Mouse (Mus musculus) embryonic facial prominence, embryonic 11.5 days (tissue): ENCODE results near the gene Vamp2. TPM values are rescaled to one million over a fixed set of nuclear protein-coding genes. Genes with fewer than 3 reads are reported as not detected.

Experiments
- ATAC-seq: fragments of 200-750 bp; cut with Nextera tagmentation; replicated peaks from 2 replicates; pipeline ENCODE4 v1.8.0; 2017; ENCODE audit warnings: low read depth; ENCODE audit not compliant: insufficient number of reproducible peaks, low FRiP score, low TSS enrichment
- DNase-seq: peaks from one replicate; pipeline ENCODE4 v3.0.0-alpha.2; 2015; ENCODE audit warnings: low spot score
- H3K27ac ChIP-seq: fragments of 300-500 bp; sonication (generic); replicated peaks from 2 replicates; pipeline ENCODE4 v1.5.1; 2014; ENCODE audit warnings: mild to moderate bottlenecking, low read depth, low read length, control low read depth
- H3K27me3 ChIP-seq: fragments of 300-500 bp; sonication (generic); 2 replicates; pipeline ENCODE4 v1.6.1; 2014; ENCODE audit warnings: mild to moderate bottlenecking, low read length, moderate library complexity, mixed read lengths; ENCODE audit not compliant: control insufficient read depth, insufficient read depth
- H3K36me3 ChIP-seq: fragments of 300-500 bp; sonication (generic); replicated peaks from 2 replicates; pipeline ENCODE4 v1.6.1; 2014; ENCODE audit warnings: low read depth, mild to moderate bottlenecking, low read length, moderate library complexity, mixed read lengths; ENCODE audit not compliant: control insufficient read depth, insufficient read depth
- H3K4me1 ChIP-seq: fragments of 300-500 bp; sonication (generic); 2 replicates; pipeline ENCODE4 v1.6.1; 2014; ENCODE audit warnings: low read length, mixed read lengths; ENCODE audit not compliant: control insufficient read depth, insufficient read depth
- H3K4me2 ChIP-seq: fragments of 300-500 bp; sonication (generic); 2 replicates; pipeline ENCODE4 v1.6.1; 2014; ENCODE audit warnings: low read depth, mild to moderate bottlenecking, control low read depth, low read length, moderate library complexity
- H3K4me3 ChIP-seq: fragments of 300-500 bp; sonication (generic); 2 replicates; pipeline ENCODE4 v1.5.1; 2014; ENCODE audit warnings: low read depth, low read length, control low read depth
- H3K9ac ChIP-seq: fragments of 300-500 bp; sonication (generic); replicated peaks from 2 replicates; pipeline ENCODE4 v1.6.1; 2014; ENCODE audit warnings: mild to moderate bottlenecking, control low read depth, low read length
- H3K9me3 ChIP-seq: fragments of 300-500 bp; sonication (generic); replicated peaks from 2 replicates; pipeline ENCODE4 v1.6.1; 2016; ENCODE audit warnings: mild to moderate bottlenecking, low read length, inconsistent platforms, mixed read lengths; ENCODE audit not compliant: control insufficient read depth
- WGBS: fragments of 180-500 bp; shearing (Covaris S2); extraction: QIAGEN DNeasy Blood & Tissue Kit; methylation state at CpG from one replicate; pipeline ENCODE4 v1.1.7; 2014; 5-methylcytosine and 5-hydroxymethylcytosine counted together
- polyA plus RNA-seq: library from polyadenylated mRNA; unstranded; fragments of >200 nt; fragmentation: Nextera tagmentation; extraction: Ambion mirVana; gene quantifications from 2 replicates; pipeline ENCODE4 v1.2.1, GENCODE M21; 2014

Gene Vamp2
- polyA plus RNA-seq, 1 experiment from 2014 or later = 48.8 TPM

DNA sequence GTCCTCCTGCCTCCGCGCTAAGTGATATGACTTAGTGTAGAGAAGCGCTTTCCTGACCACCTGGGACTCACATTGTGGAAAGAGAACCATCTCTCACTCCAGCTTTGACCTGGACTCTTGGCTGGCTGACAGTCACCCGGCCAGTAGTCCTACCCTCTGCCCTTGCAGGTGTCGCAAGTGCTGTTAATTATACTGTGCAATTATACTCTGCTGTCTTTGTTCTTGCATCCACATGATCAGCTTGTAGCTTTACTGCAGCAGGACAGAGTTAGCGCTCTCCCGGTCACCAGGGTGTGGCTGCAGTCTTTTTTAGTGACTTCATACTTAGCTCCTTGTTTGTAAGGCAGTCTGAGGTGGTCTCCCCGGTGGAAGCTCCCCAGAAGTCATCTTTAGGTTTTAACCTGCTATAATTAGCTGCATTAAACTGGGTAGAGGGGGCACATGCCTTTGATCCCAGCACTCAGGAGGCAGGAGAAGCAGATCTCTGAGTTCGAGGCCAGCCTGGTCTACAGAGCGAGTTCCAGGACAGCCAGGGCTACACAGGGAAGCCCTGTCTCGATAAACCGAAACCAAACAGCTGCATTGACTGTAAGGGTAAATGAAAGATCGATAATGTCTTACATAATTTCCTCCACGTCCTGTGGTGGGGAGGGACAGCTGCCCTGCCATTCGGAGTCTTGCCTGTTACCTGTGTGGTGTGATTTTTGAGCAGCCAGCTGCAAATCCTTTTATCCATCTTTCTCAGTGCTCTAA lies 8.0 kb upstream of the Vamp2 start:
- H3K9ac ChIP-seq = no peak overlapping the region
- no peaks in the 10 kb centered on the region for H3K36me3 ChIP-seq
- H3K27me3 ChIP-seq = no peaks in the 10 kb centered on the region
- no peak overlapping the region for H3K4me2 ChIP-seq
- no peak overlapping the region for H3K4me3 ChIP-seq
- WGBS = 83% methylated on average over 15 of the region's 15 CpGs
- no peaks in the 10 kb centered on the region for H3K4me1 ChIP-seq
- H3K9me3 ChIP-seq = no peaks in the 10 kb centered on the region
- no peak overlapping the region for H3K27ac ChIP-seq
- ATAC-seq = no peak
- DNase-seq = no peak

DNA sequence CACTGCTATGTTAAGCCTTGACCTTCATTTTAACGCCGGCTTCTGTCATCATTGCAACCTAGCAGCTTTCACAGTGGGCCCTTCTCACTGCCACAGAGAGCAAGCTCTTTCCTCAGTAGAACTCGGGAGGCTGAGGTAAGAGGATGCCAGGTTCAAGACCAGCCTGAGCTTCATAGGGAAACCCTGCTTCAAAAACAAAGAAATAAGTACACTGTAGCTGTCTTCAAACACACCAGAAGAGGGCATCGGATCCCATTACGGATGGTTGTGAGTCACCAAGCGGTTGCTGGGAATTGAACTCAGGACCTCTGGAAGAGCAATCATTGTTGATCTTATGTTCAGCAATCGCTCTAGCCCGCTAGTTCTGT lies 7.5 kb upstream of the Vamp2 start:
- H3K27me3 ChIP-seq = no peaks in the 10 kb centered on the region
- H3K9ac ChIP-seq = no peak overlapping the region
- no peak overlapping the region for H3K4me2 ChIP-seq
- H3K36me3 ChIP-seq = no peaks in the 10 kb centered on the region
- DNase-seq (no peak), ATAC-seq (no peak)
- H3K9me3 ChIP-seq = no peaks in the 10 kb centered on the region
- no peak overlapping the region for H3K4me3 ChIP-seq
- 80% methylated on average over 8 of the region's 8 CpGs for WGBS
- no peaks in the 10 kb centered on the region for H3K4me1 ChIP-seq
- H3K27ac ChIP-seq = no peak overlapping the region

DNA sequence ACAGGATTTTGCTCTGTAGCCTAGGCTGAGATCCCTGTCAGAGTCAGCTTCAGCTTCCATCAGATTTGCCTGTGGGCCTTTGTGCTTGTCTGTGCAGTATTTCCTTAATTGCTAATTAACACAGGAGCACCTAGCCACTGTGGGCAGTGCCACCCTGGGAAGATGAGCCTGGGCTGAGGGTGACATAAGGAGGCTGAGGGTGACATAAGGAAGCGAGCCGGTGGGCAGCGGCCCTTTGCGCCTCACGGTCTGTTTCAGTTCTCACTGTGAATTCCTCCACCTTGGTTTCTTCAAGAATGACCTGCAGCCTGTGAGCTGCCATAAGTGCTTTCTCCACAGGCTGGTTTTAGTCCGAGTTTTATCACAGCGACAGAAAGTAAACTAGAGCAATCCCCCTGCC lies 6.7 kb upstream of the Vamp2 start:
- 88% methylated on average over 7 of the region's 7 CpGs for WGBS
- Histone ChIP-seq H3K27ac (no peak overlapping the region), H3K27me3 (no peaks in the 10 kb centered on the region), H3K4me1 (no peaks in the 10 kb centered on the region), H3K9me3 (no peaks in the 10 kb centered on the region), H3K36me3 (no peaks in the 10 kb centered on the region), H3K4me3 (no peak overlapping the region), H3K9ac (no peak overlapping the region), H3K4me2 (no peak overlapping the region)
- ATAC-seq = no peak
- DNase-seq = no peak

DNA sequence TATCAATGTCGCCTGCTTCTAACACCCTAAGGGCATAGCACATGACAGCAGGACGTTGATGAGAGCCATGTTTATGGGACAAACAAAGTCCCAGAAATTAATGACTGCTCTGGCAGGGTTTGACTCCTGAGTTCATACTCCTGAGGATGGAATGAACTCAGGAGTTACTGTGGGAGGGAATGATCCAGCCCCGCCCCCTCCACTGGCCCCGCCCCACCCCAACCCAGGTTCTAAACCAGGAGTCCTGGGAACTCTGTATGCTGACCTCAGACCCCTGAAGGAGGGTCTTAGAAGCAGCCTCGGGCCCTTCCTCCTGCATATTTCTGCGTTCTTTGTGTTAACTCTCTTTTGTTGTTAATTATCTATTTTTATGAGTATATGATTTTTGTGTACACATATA lies 2.7 kb upstream of the Vamp2 start:
- Histone ChIP-seq H3K4me3 (no peak overlapping the region), H3K9me3 (no peaks in the 10 kb centered on the region), H3K4me1 (no peaks in the 10 kb centered on the region), H3K9ac (no peak overlapping the region), H3K36me3 (no peaks in the 10 kb centered on the region), H3K4me2 (no peak overlapping the region), H3K27ac (no peak overlapping the region), H3K27me3 (no peaks in the 10 kb centered on the region)
- DNase-seq (no peak), ATAC-seq (no peak)
- WGBS = 69% methylated on average over 6 of the region's 6 CpGs

DNA sequence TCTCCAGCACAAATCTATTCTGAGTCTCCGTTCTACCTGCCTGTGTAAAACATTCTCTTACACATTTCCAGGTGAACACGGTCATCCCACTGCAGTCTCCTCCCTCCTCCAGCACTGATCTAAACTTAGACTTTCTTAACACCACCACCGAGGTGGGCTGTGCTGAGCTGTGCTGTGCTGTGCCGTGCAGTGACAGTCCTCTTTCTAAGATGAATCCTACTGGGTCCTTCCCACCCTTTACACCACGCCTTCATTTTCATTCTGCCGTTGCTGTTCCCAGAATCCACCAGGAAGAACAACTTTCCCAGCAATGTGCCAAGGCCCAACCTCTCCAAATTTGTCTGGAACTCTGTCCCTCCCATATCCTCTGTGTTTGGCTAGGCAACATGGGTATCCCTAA lies 1.9 kb upstream of the Vamp2 start:
- Histone ChIP-seq H3K4me2 (no peak overlapping the region), H3K4me1 (no peaks in the 10 kb centered on the region), H3K9ac (no peak overlapping the region; the same call in 1 of the 2 replicates), H3K27me3 (no peaks in the 10 kb centered on the region), H3K27ac (no peak overlapping the region), H3K9me3 (no peaks in the 10 kb centered on the region), H3K36me3 (no peaks in the 10 kb centered on the region), H3K4me3 (no peak overlapping the region)
- DNase-seq (no peak), ATAC-seq (no peak)
- WGBS = 72% methylated on average over 6 of the region's 6 CpGs

DNA sequence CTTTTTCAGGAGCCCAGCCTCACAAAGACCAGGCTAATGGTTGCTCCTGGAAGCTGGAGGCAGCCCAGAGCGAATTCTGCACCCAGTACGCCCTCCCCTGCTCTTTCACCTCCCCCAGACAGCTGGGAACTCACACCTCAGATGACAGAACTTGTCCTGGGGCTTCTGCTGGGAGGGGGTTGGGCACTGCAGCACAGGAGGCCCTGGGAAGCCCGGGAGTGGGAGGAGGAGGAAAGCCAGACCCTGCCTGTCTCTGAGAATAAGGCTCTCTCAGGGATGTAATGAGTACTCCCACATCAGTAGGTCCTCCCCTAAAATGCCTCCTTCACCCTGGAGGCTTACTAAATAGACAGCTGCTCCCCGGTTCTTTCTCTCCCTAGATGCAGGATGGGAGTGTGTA lies 1.2 kb upstream of the Vamp2 start:
- H3K36me3 ChIP-seq = no peaks in the 10 kb centered on the region
- H3K9me3 ChIP-seq = no peaks in the 10 kb centered on the region
- peak overlapping the region; percentile 34; the same call in 1 of the 2 replicates for H3K9ac ChIP-seq
- DNase-seq = no peak
- H3K4me3 ChIP-seq = no peak overlapping the region
- no peaks in the 10 kb centered on the region for H3K4me1 ChIP-seq
- H3K27ac ChIP-seq = 0 out of 2 replicates have a peak overlapping the region, but pooled peaks have one; percentile 28
- no peak for ATAC-seq
- H3K27me3 ChIP-seq = no peaks in the 10 kb centered on the region
- no peak overlapping the region; the same call in 1 of the 2 replicates for H3K4me2 ChIP-seq
- 32% methylated on average over 4 of the region's 4 CpGs for WGBS

DNA sequence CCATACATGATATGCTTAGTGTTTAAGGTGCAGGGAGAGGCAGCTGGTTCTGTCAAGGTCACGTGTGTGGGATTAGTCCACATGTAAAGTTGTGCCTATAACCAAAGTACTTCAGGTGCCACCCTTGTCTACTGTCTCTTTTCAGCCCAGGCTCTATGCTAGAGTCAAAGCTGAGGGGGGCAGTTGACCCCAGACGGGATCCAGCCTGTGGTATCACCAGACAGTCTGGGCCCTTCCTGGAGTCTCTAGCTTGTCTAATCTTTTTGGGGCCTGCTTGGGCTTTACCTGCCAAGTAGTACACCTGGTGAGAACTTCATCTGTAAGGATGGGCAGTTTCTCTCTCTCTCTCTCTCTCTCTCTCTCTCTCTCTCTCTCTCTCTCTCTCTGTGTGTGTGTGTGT lies 693 bp upstream of the Vamp2 start:
- Histone ChIP-seq H3K9ac (no peak overlapping the region; the same call in 1 of the 2 replicates), H3K4me3 (peak overlapping the region; percentile 100; the same call in 1 of the 2 replicates)
- WGBS = 70% methylated on average over 2 of the region's 2 CpGs

DNA sequence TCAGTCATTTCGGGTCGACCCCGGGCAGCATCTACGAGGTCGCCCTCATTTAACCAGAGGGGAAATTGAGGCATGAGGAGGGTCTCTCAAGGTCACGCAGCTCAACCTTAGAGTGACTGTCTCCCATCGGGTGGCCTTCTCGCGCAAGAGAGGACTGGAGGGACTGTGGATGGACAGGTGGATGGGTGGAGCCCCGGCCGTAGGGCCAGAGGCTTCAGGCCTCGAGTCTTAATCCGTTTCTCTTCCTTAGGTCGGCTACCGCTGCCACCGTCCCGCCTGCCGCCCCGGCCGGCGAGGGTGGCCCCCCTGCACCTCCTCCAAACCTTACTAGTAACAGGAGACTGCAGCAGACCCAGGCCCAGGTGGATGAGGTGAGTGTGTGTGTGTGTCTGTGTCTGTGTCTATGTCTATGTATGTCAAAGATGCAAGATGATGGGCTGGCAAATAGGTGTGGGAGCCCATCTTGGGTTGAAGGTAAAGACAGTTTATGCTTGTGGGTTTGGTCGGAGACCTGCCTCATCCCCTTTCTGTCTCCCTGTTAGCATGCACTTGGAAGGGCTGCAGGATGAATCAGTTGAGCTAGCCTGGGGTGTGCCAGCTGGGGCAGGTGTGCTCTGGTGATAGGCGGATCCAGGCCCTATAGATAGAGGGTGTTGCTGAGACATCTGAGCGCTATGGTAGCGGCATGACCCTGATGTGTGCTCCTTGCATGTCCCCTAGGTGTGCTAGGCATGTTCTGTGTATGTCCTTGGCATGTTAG lies 746 bp downstream of the Vamp2 start:
- Histone ChIP-seq H3K9me3 (no peaks in the 10 kb centered on the region), H3K4me3 (peak overlapping the region; percentile 100), H3K4me1 (no peaks in the 10 kb centered on the region), H3K36me3 (no peaks in the 10 kb centered on the region), H3K4me2 (peak overlapping the region; percentile 90), H3K9ac (peak overlapping the region; percentile 99), H3K27me3 (no peaks in the 10 kb centered on the region), H3K27ac (peak overlapping the region; percentile 68)
- DNase-seq (no peak), ATAC-seq (no peak)
- WGBS = 12% methylated on average over 25 of the region's 25 CpGs

More for the DNA sequence above, 693 bp upstream of the Vamp2 start:
- DNase-seq (no peak), ATAC-seq (no peak)
- Histone ChIP-seq H3K4me1 (no peaks in the 10 kb centered on the region), H3K27me3 (no peaks in the 10 kb centered on the region), H3K9me3 (no peaks in the 10 kb centered on the region), H3K36me3 (no peaks in the 10 kb centered on the region), H3K4me2 (no peak overlapping the region), H3K27ac (0 out of 2 replicates have a peak overlapping the region, but pooled peaks have one; percentile 8)
